Mouse (Mus musculus) lung, adult 18-20 months (tissue): ENCODE results near the gene Phf1.
A peak's percentile ranks its signal among the peaks of the same experiment; 100 is the strongest.
"Not testable (repeated sequence)": the region's sequence is repeated elsewhere in the genome, so short reads cannot be mapped to it uniquely, and the experiment has no call there.

Experiments used
- DNase-seq, 2 experiments: peaks; one replicate each; pipeline ENCODE4 v3.0.0; 2022; ENCODE audit warnings: mixed read lengths in 2 of 2

Phf1 gene

GRCm38 (mm10) chr17:26951406-26951805 is 18.6 kb downstream of the Phf1 start:
- DNase-seq, result peak; percentile 58 to 65

- no peak for DNase-seq
These were observed 19.4 kb downstream of the Phf1 start for GRCm38 (mm10) chr17:26951952-26952877.

- DNase-seq, result no peak
These were observed 20.3 kb downstream of the Phf1 start for GRCm38 (mm10) chr17:26953201-26953600.

- DNase-seq, result no peak
These were observed 20.9 kb downstream of the Phf1 start for GRCm38 (mm10) chr17:26953726-26954125.

GRCm38 (mm10) chr17:26956309-26956708 is 23.5 kb downstream of the Phf1 start:
- DNase-seq, result no peak

GRCm38 (mm10) chr17:26956895-26957294 is 24.0 kb downstream of the Phf1 start:
- no peak for DNase-seq

GRCm38 (mm10) chr17:26957872-26958271 is 25.0 kb downstream of the Phf1 start:
- no peak for DNase-seq

- DNase-seq, result no peak
These were observed 26.0 kb downstream of the Phf1 start for GRCm38 (mm10) chr17:26958880-26959279.

GRCm38 (mm10) chr17:26959815-26960214 is 27.0 kb downstream of the Phf1 start:
- DNase-seq, result no peak

GRCm38 (mm10) chr17:26961572-26962240 is 28.9 kb downstream of the Phf1 start:
- DNase-seq, result no peak

- DNase-seq, result no peak
These were observed 34.1 kb downstream of the Phf1 start for GRCm38 (mm10) chr17:26966993-26967392.

- no peak for DNase-seq
These were observed 34.6 kb downstream of the Phf1 start for GRCm38 (mm10) chr17:26967477-26967876.

- no peak for DNase-seq
These were observed 35.4 kb downstream of the Phf1 start for GRCm38 (mm10) chr17:26968200-26968611.

GRCm38 (mm10) chr17:26969257-26969656 is 36.4 kb downstream of the Phf1 start:
- DNase-seq, result no peak

- no peak for DNase-seq
These were observed 37.4 kb downstream of the Phf1 start for GRCm38 (mm10) chr17:26970221-26970620.

GRCm38 (mm10) chr17:26971247-26971905 is 38.5 kb downstream of the Phf1 start:
- no peak for DNase-seq

GRCm38 (mm10) chr17:26972107-26972506 is 39.3 kb downstream of the Phf1 start:
- no peak for DNase-seq

- DNase-seq, result peak; percentile 97
These were observed 40.1 kb downstream of the Phf1 start, which contains the start of gene Zbtb9 for GRCm38 (mm10) chr17:26972703-26973574. Gene Zbtb9, plus strand, starts transcription at chr17:26973167.

GRCm38 (mm10) chr17:26974547-26974946 is 41.7 kb downstream of the Phf1 start:
- DNase-seq, result no peak

GRCm38 (mm10) chr17:26975415-26975814 is 42.6 kb downstream of the Phf1 start:
- DNase-seq, result no peak

GRCm38 (mm10) chr17:26977354-26977753 is 44.5 kb downstream of the Phf1 start:
- not testable (repeated sequence) for DNase-seq

GRCm38 (mm10) chr17:26979426-26979825 is 46.6 kb downstream of the Phf1 start:
- no peak for DNase-seq
